Mouse (Mus musculus) embryonic facial prominence, embryonic 11.5 days (tissue): ENCODE results near the gene Snrnp40. TPM values are rescaled to one million over a fixed set of nuclear protein-coding genes. Genes with fewer than 3 reads are reported as not detected.

Experiments used
- ATAC-seq: fragments of 200-750 bp; cut with Nextera tagmentation; replicated peaks from 2 replicates; pipeline ENCODE4 v1.8.0; 2017; ENCODE audit warnings: low read depth; ENCODE audit not compliant: insufficient number of reproducible peaks, low FRiP score, low TSS enrichment
- DNase-seq: peaks from one replicate; pipeline ENCODE4 v3.0.0-alpha.2; 2015; ENCODE audit warnings: low spot score
- H3K27ac ChIP-seq: fragments of 300-500 bp; sonication (generic); replicated peaks from 2 replicates; pipeline ENCODE4 v1.5.1; 2014; ENCODE audit warnings: mild to moderate bottlenecking, low read depth, low read length, control low read depth
- H3K27me3 ChIP-seq: fragments of 300-500 bp; sonication (generic); 2 replicates; pipeline ENCODE4 v1.6.1; 2014; ENCODE audit warnings: mild to moderate bottlenecking, low read length, moderate library complexity, mixed read lengths; ENCODE audit not compliant: control insufficient read depth, insufficient read depth
- H3K36me3 ChIP-seq: fragments of 300-500 bp; sonication (generic); replicated peaks from 2 replicates; pipeline ENCODE4 v1.6.1; 2014; ENCODE audit warnings: low read depth, mild to moderate bottlenecking, low read length, moderate library complexity, mixed read lengths; ENCODE audit not compliant: control insufficient read depth, insufficient read depth
- H3K4me1 ChIP-seq: fragments of 300-500 bp; sonication (generic); 2 replicates; pipeline ENCODE4 v1.6.1; 2014; ENCODE audit warnings: low read length, mixed read lengths; ENCODE audit not compliant: control insufficient read depth, insufficient read depth
- H3K4me2 ChIP-seq: fragments of 300-500 bp; sonication (generic); 2 replicates; pipeline ENCODE4 v1.6.1; 2014; ENCODE audit warnings: low read depth, mild to moderate bottlenecking, control low read depth, low read length, moderate library complexity
- H3K4me3 ChIP-seq: fragments of 300-500 bp; sonication (generic); 2 replicates; pipeline ENCODE4 v1.5.1; 2014; ENCODE audit warnings: low read depth, low read length, control low read depth
- H3K9ac ChIP-seq: fragments of 300-500 bp; sonication (generic); replicated peaks from 2 replicates; pipeline ENCODE4 v1.6.1; 2014; ENCODE audit warnings: mild to moderate bottlenecking, control low read depth, low read length
- H3K9me3 ChIP-seq: fragments of 300-500 bp; sonication (generic); replicated peaks from 2 replicates; pipeline ENCODE4 v1.6.1; 2016; ENCODE audit warnings: mild to moderate bottlenecking, low read length, inconsistent platforms, mixed read lengths; ENCODE audit not compliant: control insufficient read depth
- WGBS: fragments of 180-500 bp; shearing (Covaris S2); extraction: QIAGEN DNeasy Blood & Tissue Kit; methylation state at CpG from one replicate; pipeline ENCODE4 v1.1.7; 2014; 5-methylcytosine and 5-hydroxymethylcytosine counted together
- polyA plus RNA-seq: library from polyadenylated mRNA; unstranded; fragments of >200 nt; fragmentation: Nextera tagmentation; extraction: Ambion mirVana; gene quantifications from 2 replicates; pipeline ENCODE4 v1.2.1, GENCODE M21; 2014

Gene Snrnp40
- 209 and 213 TPM in 2 replicates for polyA plus RNA-seq

GRCm38 (mm10) chr4:130359486-130360237, at the start of gene Snrnp40, which contains the start of gene Zcchc17:
TSS of gene Snrnp40 (plus strand) at chr4:130360132.
TSS of gene Zcchc17 (minus strand) at chr4:130359943.
- Histone ChIP-seq H3K36me3 (no peaks in the 10 kb centered on the region; the same call in 1 of the 2 replicates), H3K27ac (peak within 1 kb of the TSS; percentile 47; the same call in 1 of the 2 replicates), H3K4me3 (peak within 1 kb of the TSS; percentile 83)

GRCm38 (mm10) chr4:130312526-130312925, 47.4 kb upstream of the Snrnp40 start:
- ATAC-seq = no peak
- Histone ChIP-seq H3K4me3 (no peak overlapping the region), H3K27me3 (peaks cover 20% of the 10 kb centered on the region), H3K4me1 (no peaks in the 10 kb centered on the region), H3K9ac (no peak overlapping the region), H3K9me3 (no peaks in the 10 kb centered on the region), H3K27ac (no peak overlapping the region), H3K4me2 (no peak overlapping the region), H3K36me3 (0 out of 2 replicates have a peak, but pooled peaks cover 2% of the 10 kb centered on the region)
- DNase-seq = no peak
- 86% methylated on average over 3 of the region's 3 CpGs for WGBS

More at GRCm38 (mm10) chr4:130359486-130360237, at the start of gene Snrnp40, which contains the start of gene Zcchc17:
- Histone ChIP-seq H3K9me3 (no peaks in the 10 kb centered on the region), H3K4me2 (peak within 1 kb of the TSS; percentile 77), H3K27me3 (no peaks in the 10 kb centered on the region), H3K4me1 (no peaks in the 10 kb centered on the region; the same call in 1 of the 2 replicates), H3K9ac (peak within 1 kb of the TSS; percentile 93)
- peak; percentile 97 for ATAC-seq
- DNase-seq = peak; percentile 100
- under 1% methylated on average over 49 of the region's 49 CpGs for WGBS

DNA sequence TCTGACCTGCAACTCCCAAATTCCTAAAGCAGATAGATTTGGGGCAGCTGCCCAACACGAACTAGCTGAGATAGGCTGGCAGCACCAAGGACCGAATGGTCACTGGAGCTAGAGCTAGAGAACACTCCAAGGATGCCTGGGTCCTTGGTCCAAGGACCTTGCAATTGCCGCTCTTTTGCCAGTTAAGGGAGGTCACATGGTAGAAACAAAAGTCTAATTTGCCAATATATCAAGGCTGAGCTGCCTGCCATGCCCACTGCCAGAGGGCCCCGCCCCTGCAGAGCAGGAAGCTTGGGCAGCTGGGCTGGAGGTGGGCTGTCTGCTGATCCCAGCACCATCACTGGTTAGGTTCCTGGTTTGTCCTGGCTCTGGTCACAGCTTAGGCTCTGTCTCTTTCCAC, 46.4 kb upstream of the Snrnp40 start:
- no peak overlapping the region for H3K27ac ChIP-seq

DNA sequence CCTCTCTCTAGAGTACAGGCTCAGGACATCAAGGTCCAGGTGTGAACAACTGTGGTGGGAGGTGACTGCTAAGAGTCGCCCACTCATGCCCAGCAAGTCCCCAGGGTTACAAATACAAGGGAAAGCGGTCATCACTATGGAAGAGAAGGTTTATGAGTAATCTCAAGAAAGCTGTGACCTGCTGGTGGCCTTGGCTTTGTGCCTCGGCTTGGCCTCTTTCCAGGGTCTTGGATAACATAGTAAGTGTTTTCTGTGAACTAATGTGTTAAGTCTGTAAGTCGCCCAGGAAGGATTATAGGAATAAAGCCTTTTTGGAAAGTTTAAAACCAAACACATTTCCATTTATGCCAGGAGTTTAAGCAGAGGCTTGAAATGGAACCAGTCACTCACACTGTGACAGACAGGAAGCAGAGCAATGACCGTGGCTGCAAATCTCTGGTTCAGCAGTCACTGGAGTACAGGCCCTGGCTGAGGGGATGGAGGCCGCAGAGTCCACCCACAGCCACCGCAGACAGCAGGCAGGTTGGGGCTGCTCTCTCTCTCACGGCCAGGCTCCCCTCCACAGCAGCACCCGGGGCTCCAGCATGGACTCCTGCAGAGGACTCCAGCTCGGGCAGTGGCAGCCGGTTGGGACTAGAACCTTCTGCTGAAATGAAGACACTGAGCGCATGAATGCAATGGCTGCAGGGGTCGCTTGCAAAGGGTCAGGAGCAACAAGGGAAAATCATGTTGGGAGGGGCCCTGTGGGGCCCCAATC, 44.0 kb upstream of the Snrnp40 start:
- H3K4me3 ChIP-seq = no peak overlapping the region
- H3K9me3 ChIP-seq = no peaks in the 10 kb centered on the region
- no peak overlapping the region for H3K4me2 ChIP-seq
- no peak for ATAC-seq
- H3K36me3 ChIP-seq = peaks cover 2% of the 10 kb centered on the region; the same call in 1 of the 2 replicates
- H3K9ac ChIP-seq = no peak overlapping the region
- WGBS = 81% methylated on average over 13 of the region's 13 CpGs
- no peak for DNase-seq
- no peaks in the 10 kb centered on the region for H3K4me1 ChIP-seq
- H3K27me3 ChIP-seq = no peaks in the 10 kb centered on the region; the same call in 1 of the 2 replicates
- H3K27ac ChIP-seq = no peak overlapping the region

More for the DNA sequence above, 46.4 kb upstream of the Snrnp40 start:
- DNase-seq = no peak
- peaks cover 13% of the 10 kb centered on the region for H3K27me3 ChIP-seq
- H3K4me1 ChIP-seq = no peaks in the 10 kb centered on the region
- 94% methylated on average over 4 of the region's 4 CpGs for WGBS
- H3K4me3 ChIP-seq = no peak overlapping the region
- 0 out of 2 replicates have a peak, but pooled peaks cover 2% of the 10 kb centered on the region for H3K36me3 ChIP-seq
- no peak overlapping the region for H3K9ac ChIP-seq
- no peak for ATAC-seq
- H3K4me2 ChIP-seq = no peak overlapping the region
- H3K9me3 ChIP-seq = no peaks in the 10 kb centered on the region

DNA sequence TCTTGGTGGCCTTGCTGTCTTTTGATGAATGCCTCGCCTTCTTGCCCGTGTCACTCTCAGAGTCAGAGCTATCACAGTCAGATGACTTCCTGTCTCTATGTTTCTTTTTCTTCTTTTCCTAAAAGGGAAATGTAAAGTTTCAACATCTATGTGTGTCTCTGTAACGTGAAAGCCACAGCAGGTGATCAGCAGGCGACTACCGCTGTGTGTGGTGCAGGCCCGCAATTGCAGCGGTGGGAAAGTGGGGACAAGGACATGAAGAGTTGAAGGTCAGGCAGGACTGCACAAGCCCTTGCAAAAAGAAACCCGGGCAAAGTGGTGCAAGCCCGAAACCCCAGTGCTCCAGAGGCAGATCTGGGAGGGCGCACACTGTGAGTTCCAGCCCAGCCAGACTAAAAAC, 43.2 kb upstream of the Snrnp40 start:
- 81% methylated on average over 10 of the region's 10 CpGs for WGBS

GRCm38 (mm10) chr4:130318122-130318521, 41.8 kb upstream of the Snrnp40 start:
- Histone ChIP-seq H3K4me1 (no peaks in the 10 kb centered on the region), H3K4me2 (no peak overlapping the region), H3K36me3 (peaks cover 2% of the 10 kb centered on the region; the same call in 1 of the 2 replicates), H3K4me3 (no peak overlapping the region), H3K9me3 (no peaks in the 10 kb centered on the region), H3K9ac (no peak overlapping the region), H3K27me3 (no peaks in the 10 kb centered on the region), H3K27ac (no peak overlapping the region)
- WGBS = 58% methylated on average over 3 of the region's 3 CpGs
- ATAC-seq (no peak), DNase-seq (no peak)

More for the DNA sequence above, 43.2 kb upstream of the Snrnp40 start:
- Histone ChIP-seq H3K36me3 (peaks cover 2% of the 10 kb centered on the region; the same call in 1 of the 2 replicates), H3K9ac (no peak overlapping the region), H3K9me3 (no peaks in the 10 kb centered on the region), H3K27me3 (no peaks in the 10 kb centered on the region), H3K27ac (no peak overlapping the region), H3K4me1 (no peaks in the 10 kb centered on the region), H3K4me2 (no peak overlapping the region), H3K4me3 (no peak overlapping the region)
- ATAC-seq (no peak), DNase-seq (no peak)

DNA sequence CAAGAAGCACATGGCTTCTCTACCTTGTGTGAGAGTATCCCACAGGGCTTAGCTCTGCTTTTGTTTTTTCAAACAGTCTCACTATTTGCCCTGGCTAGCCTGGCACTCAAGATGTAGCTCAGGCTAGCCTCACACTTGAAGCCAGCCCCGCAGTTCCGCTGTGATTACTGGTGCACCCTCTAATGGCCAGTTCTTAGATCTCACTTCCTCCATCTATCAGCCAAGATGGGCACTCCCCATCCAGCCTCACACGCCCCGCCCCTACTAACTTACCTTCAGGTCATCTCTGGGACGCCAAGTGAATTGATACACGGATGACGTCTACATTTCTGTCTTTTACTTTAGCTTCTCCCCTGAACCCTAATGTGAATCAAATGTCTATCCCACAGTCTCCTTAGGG, 40.4 kb upstream of the Snrnp40 start:
- no peak overlapping the region for H3K27ac ChIP-seq
- no peaks in the 10 kb centered on the region for H3K4me1 ChIP-seq
- H3K9me3 ChIP-seq = no peaks in the 10 kb centered on the region
- no peak overlapping the region for H3K4me3 ChIP-seq
- no peak for DNase-seq
- H3K4me2 ChIP-seq = no peak overlapping the region
- WGBS = 83% methylated on average over 7 of the region's 7 CpGs
- H3K9ac ChIP-seq = no peak overlapping the region
- no peaks in the 10 kb centered on the region for H3K27me3 ChIP-seq
- no peak for ATAC-seq
- H3K36me3 ChIP-seq = peaks cover 2% of the 10 kb centered on the region; the same call in 1 of the 2 replicates
